Mouse (Mus musculus): ENCODE measurements around the gene Dclk1. TPM values are rescaled to one million over a fixed set of nuclear protein-coding genes. Genes with fewer than 3 reads are reported as not detected.

Gene Dclk1
- total RNA-seq, 2 experiments from 2014 or later: 2.6 to 5.7 TPM

DNA sequence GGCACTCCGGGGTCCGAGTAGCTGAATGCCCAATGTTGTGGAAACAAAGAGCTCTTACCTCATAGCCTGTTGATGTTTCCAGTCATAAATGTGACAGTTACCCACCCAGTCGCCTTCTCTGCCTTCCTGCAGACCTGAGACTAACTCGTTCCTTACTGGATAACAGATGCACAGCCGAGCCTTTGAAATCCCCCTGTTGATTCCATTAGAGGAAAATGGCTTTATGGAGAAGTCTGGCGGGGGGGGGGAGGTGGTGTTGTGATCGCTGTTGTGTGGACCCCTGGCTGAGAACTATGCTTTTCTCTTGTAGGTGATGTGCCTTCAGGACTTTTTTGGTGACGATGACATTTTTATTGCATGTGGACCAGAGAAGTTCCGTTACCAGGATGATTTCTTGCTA lies 138.3 kb downstream of the Dclk1 start:
- intact Hi-C loops (cut with DNase I): no loop called here
- DNase-seq: no peak

DNA sequence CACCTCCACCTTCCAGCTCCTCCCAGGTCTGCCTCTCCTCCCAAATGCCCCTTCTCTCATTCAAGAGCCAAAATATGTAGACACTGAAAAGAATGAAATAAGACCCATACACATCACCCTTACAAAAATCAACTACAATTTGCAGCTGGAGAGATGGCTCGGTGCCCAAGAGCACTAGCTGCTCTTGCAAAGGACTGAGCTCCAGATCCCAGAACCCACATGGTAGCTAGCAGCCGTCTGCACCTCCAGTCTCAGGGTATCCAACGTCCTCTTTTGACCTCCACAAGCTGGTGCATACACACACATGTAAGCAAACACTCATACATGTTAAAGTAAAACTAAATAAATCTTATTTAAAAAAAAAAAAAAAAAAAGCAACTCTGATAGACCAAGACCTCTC lies 150.4 kb downstream of the Dclk1 start:
- intact Hi-C loops (cut with DNase I): no loop called here
- no peak for DNase-seq

DNA sequence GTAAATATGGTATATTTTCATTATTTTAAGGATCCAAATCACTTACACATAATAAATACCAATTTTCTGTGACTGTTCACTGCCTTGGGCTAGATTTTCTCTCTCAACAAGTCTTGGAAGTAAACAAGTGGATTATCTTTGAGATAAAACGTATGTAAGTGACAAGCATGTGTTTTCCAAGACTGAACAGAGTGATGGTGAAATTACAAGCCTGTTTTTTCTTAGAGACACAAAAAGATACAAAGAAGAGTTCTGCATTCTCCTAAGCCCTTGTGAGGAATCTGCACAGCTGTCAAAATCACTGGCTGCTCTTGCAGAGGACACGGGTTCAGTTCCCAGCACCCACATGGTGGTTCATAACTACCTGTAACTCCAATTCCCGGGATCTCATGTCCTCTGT lies 151.4 kb downstream of the Dclk1 start:
- intact Hi-C loops (cut with DNase I): no loop called here
- DNase-seq: no peak

DNA sequence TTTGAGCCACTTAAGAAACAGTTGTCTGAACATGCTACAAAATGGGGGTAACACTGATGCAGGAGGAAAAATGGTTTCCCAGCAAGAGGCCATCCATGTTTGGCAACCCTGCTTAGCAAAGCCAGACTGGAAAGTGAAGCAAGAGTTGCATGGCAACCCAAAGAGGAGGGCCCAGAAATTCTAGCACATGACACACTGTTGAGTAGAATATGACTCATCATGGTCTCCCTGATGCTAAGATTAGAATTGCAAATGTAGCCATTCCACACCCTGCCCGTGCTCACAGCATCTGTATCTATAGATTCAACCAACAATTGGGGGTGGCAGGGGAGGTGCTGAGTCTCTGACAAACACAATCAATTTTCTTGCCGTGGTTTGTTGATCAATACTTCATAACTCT lies 154.6 kb downstream of the Dclk1 start:
- no peak for DNase-seq
- intact Hi-C loops (cut with DNase I): no loop called here

DNA sequence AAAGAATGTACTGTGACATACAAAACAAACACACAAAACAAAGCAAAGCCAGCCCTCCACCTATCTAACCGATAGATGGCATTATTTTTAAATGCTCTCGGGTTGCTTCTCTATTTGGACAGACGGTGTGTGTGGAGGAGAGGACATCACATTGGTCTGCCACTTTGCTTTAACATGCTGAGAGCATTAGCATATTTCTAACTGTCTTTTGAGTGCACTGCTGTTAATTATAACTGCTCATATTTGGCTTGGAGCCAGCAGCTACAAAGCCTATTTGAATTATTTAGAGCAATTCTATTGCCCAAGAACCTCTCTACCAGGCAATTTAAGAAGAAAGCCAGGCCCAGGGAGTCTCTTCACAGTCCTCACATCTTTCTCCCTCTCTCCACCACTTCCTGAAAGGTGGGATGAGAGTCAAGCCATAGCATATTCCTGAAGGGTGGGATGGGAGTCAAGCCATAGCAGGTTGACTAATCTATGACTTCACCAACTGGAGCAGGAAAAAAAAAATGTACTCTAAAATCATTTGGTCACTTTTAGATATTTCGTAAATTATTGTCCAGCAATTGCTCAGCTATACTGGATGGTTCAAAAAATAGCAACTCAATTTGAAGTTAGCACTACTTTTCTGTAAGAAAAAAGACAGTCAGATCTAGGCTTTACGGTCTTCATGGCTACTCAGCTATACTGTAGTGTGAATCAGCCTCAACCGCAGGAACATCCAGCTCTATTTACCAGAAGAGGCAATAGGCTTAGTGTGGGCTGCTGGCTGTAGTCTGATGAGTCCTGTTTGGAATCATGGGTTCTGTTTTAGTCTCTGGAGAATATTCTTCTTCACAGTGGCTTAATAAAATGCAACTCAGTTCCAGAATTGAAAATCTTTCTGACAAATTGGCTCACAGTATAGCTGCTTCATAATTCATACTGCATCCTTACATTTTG lies 155.9 kb downstream of the Dclk1 start:
- no peak for DNase-seq
- intact Hi-C loops (cut with DNase I): no loop called here

DNA sequence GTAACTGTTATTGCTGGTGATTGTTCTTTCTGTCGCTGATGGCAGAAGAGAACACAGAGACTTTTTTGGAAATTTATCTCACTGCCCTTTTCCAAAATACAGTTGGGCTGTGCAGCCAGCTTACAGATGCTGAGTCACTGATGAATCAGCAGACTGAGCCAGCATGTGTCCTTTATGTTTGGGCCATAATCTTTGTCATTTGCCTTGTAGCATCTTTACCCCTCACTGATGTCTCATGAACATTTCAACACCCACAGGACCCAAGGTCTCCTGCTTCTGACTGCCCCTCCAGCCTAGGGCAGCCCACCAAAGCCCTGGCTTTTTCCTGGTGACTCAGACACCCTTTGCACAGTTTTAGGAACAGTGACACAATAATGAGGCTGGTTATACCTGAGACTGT lies 159.1 kb downstream of the Dclk1 start:
- intact Hi-C loops (cut with DNase I): no loop called here
- DNase-seq: no peak

DNA sequence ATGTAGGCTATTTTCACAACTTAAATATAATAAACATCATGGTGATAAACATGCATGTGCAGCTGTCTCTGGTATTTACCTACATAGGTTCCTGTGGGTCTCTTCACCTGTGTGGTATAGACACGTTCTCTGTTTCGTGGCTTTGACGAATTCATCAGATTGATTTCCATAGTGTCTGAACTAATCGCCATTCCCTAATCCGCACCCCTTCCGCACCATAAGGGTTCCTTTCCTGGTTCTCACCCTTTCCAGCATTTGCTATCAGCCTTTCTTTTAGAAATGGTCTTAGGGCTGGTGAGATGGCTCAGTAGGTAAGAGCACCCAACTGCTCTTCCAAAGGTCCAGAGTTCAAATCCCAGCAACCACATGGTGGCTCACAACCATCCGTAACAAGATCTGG lies 162.6 kb downstream of the Dclk1 start:
- intact Hi-C loops (cut with DNase I): no loop called here
- no peak for DNase-seq

DNA sequence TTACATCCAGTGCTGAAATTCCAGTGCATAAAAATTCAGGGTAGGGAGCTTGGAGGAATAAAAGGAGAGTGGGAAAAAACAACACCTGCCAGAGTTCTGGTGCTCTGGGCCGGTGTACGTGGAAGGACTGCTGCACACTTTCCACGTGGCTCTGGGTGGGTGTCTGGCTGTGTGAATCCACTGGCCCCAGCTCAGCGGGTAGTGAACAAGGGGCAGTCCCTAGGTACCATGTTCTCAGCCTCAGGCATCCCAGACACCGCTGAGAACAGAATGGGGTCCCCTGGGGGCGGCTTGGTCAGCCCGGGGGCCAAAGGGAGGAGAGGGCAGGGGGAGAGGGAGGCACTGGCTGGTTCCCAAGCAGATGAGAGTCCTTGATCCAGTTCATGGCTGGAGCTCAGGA lies 164.5 kb downstream of the Dclk1 start:
- intact Hi-C loops (cut with DNase I): no loop called here
- DNase-seq: no peak

DNA sequence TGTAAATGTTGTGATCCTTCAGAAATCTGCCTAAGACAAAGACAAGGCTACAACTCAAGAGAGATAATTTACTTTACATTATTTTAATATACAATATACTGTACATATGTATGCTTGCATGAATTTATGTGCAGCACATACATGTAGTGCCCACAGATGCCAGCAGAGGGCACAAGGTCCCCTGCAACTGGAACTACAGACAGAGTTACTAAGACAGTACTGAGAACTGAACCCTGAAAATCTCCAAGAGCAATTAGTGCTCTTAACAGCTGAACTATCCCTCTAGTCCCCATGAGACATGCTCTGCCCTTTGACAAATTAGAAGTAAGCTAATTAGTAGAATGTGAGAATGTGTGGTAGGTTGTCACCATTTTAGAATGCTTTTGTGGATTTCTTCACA lies 169.4 kb downstream of the Dclk1 start:
- DNase-seq: no peak
- intact Hi-C loops (cut with DNase I): no loop called here

DNA sequence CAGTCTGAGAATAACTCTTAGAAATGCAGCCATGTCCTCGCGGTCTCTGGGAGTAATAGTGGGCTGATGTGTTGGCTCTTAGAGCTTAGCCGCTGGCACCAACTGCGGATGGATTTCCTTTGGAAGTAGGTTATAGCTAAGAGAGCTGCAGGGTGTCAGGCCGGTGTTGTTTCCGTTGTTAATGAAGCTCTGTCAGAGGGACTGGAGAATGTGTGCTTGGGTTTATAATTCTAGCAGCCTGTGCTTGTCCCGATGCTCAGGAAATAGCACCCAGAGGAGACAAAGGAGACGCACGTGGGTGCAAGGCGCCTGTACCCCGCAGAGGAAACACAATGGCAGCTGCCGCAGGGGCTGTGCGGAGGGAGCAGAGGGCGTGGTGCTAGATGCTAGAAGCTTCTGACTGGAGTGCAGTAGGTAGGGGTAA lies 173.4 kb downstream of the Dclk1 start:
- intact Hi-C loops (cut with DNase I): no loop called here
- no peak for DNase-seq

DNA sequence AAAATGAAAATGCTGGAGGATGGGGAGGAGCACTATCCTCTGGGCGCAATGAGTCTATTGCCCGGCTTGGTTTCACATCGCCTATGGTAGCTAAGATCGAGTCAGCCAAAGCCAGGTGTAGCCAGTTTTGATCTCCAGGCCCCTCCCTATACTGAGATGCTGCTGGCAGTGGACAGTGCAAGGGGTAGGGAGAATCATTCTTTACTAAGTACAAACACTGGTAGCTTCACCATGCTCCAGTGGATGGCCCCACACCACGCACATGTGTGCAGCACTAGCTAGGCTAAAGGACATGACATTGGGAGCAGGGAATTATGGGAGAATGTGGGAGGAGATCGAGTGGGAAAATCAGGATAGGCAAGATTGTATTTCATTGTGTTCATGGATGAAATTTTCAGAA lies 176.7 kb downstream of the Dclk1 start:
- intact Hi-C loops (cut with DNase I): no loop called here
- no peak for DNase-seq

DNA sequence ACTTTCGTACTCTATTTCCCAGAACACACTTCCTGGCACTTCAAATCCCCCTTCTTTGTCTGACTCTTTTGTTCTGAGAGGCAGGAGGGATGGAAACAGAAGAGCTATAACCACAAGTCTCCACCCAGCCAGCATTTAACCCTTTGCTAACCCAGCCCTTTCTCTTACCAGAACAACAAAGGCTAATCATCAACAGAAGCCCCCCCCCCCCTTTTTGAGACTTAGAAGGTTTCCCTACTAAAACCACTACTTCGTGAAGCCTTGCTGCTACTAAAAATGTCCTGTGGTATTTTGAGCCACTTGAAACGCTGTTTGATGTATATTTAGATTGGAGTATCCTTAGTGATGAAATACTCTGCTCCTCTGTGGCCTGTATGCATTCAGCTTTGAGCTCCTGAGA lies 177.2 kb downstream of the Dclk1 start:
- intact Hi-C loops (cut with DNase I): no loop called here

DNA sequence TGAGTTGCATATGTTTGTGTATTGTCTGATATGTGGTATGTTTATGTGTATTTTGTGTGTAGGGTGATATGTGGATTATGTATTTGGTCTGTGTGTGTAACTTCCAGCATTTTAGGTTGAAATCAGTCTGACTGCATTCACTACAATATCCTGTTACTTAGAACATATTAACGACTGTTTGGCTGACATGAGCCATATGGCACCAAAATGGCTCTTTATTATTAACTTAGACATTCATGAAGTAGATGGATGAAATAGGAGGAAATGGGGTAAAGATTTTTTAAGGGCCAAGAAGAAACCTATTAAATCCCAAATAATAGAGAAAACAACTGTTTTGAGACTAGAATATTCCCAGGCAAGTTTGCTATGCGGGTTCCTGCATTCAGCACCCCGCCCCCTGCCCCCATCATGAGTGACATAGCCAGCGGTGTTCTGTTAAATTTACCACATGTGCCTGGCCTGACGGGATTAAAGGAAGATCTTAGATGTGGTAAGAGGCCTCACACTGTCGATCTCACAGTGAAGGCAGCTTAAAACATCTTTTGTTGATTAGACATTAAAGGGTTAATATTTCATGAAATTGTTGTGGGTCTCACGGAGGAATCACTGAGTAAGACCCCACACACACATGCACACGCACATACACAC lies 178.4 kb downstream of the Dclk1 start:
- no peak for DNase-seq
- intact Hi-C loops (cut with DNase I): no loop called here

More for the DNA sequence above, 177.2 kb downstream of the Dclk1 start:
- no peak for DNase-seq

DNA sequence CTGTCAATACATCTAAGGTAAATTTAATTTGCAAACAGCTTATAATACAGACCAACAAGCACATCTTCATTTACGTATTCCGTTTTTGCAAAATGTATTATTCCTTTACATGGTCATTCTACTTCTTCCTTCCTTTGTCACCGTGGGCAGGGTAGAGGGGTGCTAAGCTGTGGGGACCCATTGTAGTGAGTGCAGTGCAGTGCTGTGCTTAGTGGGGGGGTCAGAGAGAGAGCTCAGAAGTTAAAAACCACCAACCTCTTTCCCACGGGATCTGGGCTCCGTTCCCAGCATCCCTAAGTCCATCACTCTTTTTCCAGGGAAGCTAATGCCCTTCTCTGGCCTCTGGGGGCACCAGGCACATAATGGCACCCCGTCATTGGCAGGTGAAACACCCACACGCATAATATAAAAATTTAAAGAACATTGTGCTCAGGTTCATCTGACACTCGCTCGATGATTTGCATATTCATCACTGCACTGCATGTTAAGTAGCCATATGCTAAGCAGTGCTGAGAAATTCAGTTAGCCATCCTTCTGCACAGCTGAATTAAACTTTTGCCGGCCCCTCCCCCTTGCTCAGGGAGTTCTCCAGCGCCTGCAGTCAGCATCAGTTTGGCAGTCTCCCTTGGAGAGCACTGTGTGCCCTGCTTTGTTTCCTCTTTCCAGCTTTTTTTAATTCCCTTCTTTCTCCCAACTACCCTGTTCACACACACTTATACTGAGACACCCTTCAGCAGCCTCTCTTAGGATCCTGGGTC lies 181.7 kb downstream of the Dclk1 start:
- intact Hi-C loops (cut with DNase I): no loop called here
- no peak for DNase-seq

DNA sequence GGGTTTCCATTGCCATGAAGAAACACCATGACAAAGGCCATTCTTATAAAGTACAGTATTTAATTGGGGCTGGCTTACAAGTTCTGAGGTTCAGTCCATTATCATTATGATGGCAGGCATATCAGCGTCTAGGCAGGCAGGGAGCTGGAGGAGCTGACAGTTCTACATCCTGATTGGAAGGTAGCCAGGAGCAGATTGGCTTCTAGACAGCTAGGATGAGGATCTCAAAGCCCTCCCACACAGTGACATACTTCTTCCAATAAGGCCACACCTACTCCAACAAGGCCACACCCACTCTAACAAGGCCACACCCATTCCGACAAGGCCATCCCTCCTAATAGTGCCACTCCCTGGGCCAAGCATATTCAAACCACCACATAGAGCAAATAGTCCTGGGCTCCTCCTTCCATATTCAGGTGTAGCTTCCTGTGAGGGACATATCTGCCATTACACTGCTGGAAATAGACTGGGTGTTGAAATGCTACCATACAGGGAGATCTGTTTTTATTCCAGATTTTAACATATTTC lies 187.9 kb downstream of the Dclk1 start:
- DNase-seq: no peak
- intact Hi-C loops (cut with DNase I): no loop called here

DNA sequence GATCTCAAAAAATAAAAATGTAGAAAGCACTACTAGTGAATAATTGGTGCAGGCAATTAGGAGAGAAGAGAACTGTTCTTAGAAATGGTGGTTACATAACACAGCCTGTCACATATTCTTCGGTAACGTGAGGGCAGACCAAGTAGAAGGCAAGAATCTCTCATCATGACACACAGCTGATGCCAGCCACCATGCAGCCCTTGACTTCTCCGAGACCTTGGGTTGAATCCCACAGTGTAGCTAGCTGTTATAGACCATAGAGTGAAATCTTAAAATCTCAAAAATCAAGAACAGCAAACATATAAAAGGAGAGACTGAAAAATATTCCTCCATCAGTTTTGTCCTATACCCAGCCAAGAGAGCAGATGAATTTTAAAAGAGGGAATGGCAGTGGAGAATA lies 189.1 kb downstream of the Dclk1 start:
- DNase-seq: no peak
- intact Hi-C loops (cut with DNase I): no loop called here

DNA sequence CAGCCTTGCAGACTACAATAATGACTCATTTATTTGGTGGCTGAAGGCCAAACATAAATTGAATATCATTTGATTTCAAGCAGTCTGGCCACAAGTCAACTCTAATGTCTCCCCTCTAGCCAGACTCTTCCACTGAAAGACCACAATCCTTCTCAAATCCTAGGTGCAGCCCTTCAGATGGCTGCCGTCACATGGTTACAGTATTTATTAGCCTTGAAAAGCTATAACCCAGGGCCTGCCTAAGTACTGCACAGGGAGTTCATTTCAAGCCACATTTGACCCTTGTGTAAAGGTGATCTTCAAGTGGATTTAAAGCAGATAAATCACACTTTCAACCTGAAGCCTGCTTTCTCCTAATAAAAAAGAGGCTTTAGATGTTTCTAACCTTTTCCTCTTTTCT lies 192.1 kb downstream of the Dclk1 start:
- DNase-seq: no peak
- intact Hi-C loops (cut with DNase I): no loop called here

DNA sequence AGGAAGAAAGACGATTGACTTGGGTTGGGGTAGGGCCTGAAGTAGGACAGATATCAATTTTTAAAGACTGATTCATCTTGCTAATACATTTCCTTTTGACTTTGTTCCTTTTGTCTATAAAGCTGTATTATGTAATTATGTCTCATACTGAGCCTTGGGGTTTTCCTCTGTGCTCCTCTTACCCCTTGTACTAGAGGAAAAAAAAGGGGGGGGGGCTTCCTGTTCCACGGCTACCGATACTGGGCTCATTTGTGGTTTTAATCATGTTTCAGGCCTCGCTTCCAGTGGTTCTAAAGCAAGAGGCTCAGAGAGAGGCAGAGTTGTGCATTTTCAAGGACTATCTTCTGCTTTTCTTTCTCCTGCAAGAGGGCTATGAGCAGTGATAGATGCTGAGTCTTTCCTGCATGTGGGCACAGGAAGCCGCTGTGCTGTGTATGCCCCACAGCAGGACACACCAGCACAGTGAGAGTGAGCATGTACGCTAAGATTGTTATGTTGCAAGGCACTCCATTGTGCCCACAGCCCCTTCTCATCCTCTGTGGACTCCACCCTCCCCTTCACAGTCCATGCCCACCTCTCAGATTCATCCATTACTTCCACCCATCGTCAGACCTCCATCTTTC lies 196.8 kb downstream of the Dclk1 start:
- no peak for DNase-seq
- intact Hi-C loops (cut with DNase I): no loop called here

DNA sequence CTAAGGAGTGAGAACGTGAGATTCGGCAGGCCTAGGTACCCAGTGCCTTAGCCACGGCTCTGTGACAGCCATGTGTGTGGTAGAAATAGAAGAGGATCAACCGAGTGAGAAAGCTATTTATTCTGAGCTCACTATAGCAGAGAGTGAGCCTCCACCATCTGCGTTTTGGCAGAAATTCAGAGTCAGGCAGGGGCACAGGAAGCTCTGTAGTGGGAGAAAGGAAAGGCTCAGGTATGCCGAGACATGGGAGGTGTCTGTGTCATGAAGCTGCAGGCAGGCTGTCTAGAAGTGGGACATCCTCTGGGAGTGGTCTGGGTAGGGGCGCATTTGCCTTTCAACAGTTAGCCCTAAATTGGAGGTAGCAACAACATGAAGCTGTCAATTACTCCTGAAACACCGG lies 198.2 kb downstream of the Dclk1 start:
- intact Hi-C loops (cut with DNase I): no loop called here
- DNase-seq: no peak

DNA sequence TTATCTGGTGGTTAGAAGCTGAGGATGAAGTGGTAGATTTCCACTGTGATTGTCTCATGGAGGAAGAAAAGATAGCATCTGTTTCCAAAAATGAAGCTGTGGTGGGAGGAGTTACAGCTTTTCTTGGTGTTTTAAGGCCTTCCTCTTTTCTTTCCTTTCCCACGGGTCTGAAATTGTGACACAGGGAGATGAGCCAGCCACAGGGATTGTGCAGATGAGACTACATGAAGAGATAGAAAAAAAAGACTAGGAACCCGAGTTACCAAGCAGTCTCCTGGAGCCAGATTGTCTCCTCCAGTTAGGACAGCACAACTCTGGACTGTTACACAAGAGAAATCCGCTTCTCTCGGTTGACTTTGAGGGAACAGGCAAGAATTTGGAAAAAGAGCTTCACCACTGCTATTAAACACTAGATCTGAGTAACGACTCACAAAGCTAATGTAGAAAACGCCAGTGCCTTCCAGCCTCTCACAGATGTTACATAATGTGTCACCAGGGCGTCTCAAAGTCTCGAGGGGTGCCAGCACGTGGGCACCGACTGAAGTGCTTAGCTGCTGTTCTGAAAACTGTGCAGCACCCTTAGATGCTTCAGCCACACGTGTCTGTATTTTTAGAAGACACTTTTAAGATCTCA lies 200.0 kb downstream of the Dclk1 start:
- intact Hi-C loops (cut with DNase I): no loop called here
- no peak for DNase-seq
